Mouse (Mus musculus) limb, embryonic 12.5 days (tissue): ENCODE results near the gene Rec8. TPM values are rescaled to one million over a fixed set of nuclear protein-coding genes. Genes with fewer than 3 reads are reported as not detected.

Experiments used
- ATAC-seq: fragments of 200-750 bp; cut with Nextera tagmentation; 2 replicates; pipeline ENCODE4 v1.8.0; 2017; ENCODE audit warnings: low read depth, moderate TSS enrichment; ENCODE audit not compliant: insufficient number of reproducible peaks, insufficient read depth, low FRiP score, low TSS enrichment
- H3K27ac ChIP-seq: fragments of 300-500 bp; sonication (generic); 2 replicates; pipeline ENCODE4 v1.5.1; 2016; ENCODE audit warnings: mild to moderate bottlenecking, moderate library complexity
- H3K27me3 ChIP-seq: fragments of 300-500 bp; sonication (generic); 2 replicates; pipeline ENCODE4 v1.6.1; 2016; ENCODE audit warnings: mild to moderate bottlenecking, moderate library complexity
- H3K36me3 ChIP-seq: fragments of 300-500 bp; sonication (generic); 2 replicates; pipeline ENCODE4 v1.6.1; 2016; ENCODE audit warnings: mild to moderate bottlenecking, moderate library complexity
- H3K4me1 ChIP-seq: fragments of 300-500 bp; sonication (generic); replicated peaks from 2 replicates; pipeline ENCODE4 v1.6.1; 2016
- H3K4me2 ChIP-seq: fragments of 300-500 bp; sonication (generic); 2 replicates; pipeline ENCODE4 v1.6.1; 2016; ENCODE audit warnings: mild to moderate bottlenecking, moderate library complexity
- H3K4me3 ChIP-seq: fragments of 300-500 bp; sonication (generic); replicated peaks from 2 replicates; pipeline ENCODE4 v1.5.1; 2016; ENCODE audit warnings: mild to moderate bottlenecking
- H3K9ac ChIP-seq: fragments of 300-500 bp; sonication (generic); replicated peaks from 2 replicates; pipeline ENCODE4 v1.6.1; 2016; ENCODE audit warnings: mild to moderate bottlenecking, moderate library complexity
- H3K9me3 ChIP-seq: fragments of 300-500 bp; sonication (generic); 2 replicates; pipeline ENCODE4 v1.6.1; 2016; ENCODE audit warnings: mild to moderate bottlenecking, moderate library complexity
- WGBS: fragments of 180-500 bp; shearing (Covaris S2); methylation state at CpG from one replicate; pipeline ENCODE4 v1.1.7; 2016; 5-methylcytosine and 5-hydroxymethylcytosine counted together
- polyA plus RNA-seq: library from polyadenylated mRNA; unstranded; fragments of >200 nt; fragmentation: Nextera tagmentation; extraction: Ambion mirVana; gene quantifications from 2 replicates; pipeline ENCODE4 v1.2.1, GENCODE M21; 2016

Rec8 gene
- polyA plus RNA-seq = 10.0 and 12.2 TPM in 2 replicates

DNA sequence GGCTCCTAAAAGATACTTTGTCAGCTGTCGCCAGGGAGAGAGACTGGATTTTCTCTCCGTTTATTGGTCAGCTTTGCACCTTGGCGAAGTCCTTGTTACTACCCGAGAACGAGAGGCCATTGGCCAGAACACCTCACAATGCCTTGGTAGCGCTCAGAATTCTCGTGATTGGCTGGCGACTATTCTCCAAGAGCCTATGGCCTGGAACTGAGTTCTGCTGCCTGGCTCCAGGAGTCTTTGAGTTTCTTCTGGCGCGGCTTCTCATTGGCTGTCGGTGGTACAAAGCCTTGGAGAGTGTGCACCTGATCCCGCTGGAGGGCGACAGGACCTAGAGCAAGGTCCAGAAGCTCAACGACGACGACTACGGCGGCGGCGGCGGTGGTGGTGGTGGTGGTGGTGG is at the start of gene Rec8:
TSS of gene Rec8 (plus strand) at position 216 of the 400 bp plus-strand sequence.
- H3K4me3 ChIP-seq = peak within 1 kb of the TSS; percentile 32
- peak; percentile 72 for ATAC-seq
- H3K4me2 ChIP-seq = peak within 1 kb of the TSS; percentile 45
- H3K27me3 ChIP-seq = no peaks in the 10 kb centered on the region
- 0 out of 2 replicates have a peak, but pooled peaks cover 2% of the 10 kb centered on the region for H3K36me3 ChIP-seq
- peaks cover 7% of the 10 kb centered on the region for H3K4me1 ChIP-seq
- no peak within 1 kb of the TSS for H3K27ac ChIP-seq
- H3K9ac ChIP-seq = no peak within 1 kb of the TSS
- 15% methylated on average over 21 of the region's 21 CpGs for WGBS
- no peaks in the 10 kb centered on the region for H3K9me3 ChIP-seq

DNA sequence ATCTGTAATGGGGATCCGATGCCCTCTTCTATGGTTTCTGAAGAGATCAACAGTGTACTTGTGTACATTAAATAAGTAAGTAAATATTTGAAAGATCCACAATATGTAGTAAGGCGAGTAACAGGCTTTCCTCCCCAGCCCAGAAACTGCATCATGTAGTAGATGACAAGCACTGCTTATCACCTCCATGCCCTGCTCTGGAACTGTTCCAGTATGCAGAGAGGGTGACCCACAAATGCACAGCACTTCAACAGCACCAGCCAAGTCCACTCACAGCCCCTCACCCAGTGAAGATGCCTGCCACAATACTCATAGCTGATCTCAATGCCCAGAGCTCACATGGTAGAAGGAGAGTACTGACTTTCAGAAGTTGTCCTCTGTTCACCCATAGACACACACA is 47.2 kb upstream of the Rec8 start:
- Histone ChIP-seq H3K4me3 (no peak overlapping the region), H3K4me2 (no peak overlapping the region), H3K27ac (no peak overlapping the region), H3K36me3 (peaks cover 52% of the 10 kb centered on the region), H3K4me1 (peaks cover 3% of the 10 kb centered on the region), H3K9me3 (no peaks in the 10 kb centered on the region), H3K9ac (no peak overlapping the region), H3K27me3 (no peaks in the 10 kb centered on the region)
- ATAC-seq = no peak
- 87% methylated on average over 2 of the region's 2 CpGs for WGBS

DNA sequence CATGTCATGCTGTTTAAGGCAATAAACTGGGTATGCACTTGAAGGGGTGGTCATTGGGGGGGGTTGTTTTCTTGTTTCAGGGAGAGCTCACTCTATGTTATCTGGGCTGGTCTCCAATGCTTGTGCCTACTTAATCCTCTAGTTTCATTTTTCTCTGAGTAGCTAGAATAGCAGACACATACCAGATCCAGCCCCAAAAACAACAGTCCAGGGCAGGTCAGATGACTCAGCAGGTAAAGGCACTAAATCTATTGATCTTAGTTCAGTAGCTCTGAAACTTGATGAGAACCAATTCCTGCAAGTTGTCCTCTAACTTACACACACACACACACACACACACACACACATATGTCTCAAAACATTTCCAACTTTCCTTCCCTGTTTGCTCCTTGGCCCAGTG is 46.1 kb upstream of the Rec8 start:
- no peaks in the 10 kb centered on the region for H3K27me3 ChIP-seq
- no peak overlapping the region for H3K27ac ChIP-seq
- H3K4me3 ChIP-seq = no peak overlapping the region
- peaks cover 7% of the 10 kb centered on the region for H3K4me1 ChIP-seq
- no peak overlapping the region for H3K9ac ChIP-seq
- ATAC-seq = no peak
- peaks cover 40% of the 10 kb centered on the region for H3K36me3 ChIP-seq
- no peaks in the 10 kb centered on the region for H3K9me3 ChIP-seq
- no peak overlapping the region for H3K4me2 ChIP-seq

DNA sequence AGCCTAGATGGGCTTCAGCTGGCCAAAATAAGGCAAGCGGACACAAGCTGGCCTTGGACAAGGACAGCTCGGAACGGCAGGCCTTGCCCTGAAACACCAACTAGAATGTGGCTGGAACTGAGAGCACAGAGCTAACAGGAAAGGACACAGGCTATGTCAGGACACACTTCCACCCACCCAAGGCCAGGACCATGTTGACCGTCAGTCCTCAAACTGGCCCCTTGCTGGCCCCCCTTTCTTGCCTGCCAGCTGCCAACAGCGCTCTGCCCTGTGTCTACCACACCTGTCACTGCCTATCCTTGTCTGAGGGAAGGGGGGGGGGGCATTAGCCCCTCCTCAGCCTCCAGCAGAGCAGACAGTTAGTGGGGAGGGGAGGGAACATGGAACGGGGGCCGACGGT is 42.5 kb upstream of the Rec8 start, which contains the start of gene Fitm1:
TSS of gene Fitm1 (plus strand) at position 316 of the 400 bp plus-strand sequence.
- Histone ChIP-seq H3K27ac (0 out of 2 replicates have a peak within 1 kb of the TSS, but pooled peaks have one; percentile 7), H3K36me3 (peaks cover 12% of the 10 kb centered on the region), H3K4me1 (peaks cover 15% of the 10 kb centered on the region), H3K9ac (peak within 1 kb of the TSS; percentile 5; the same call in 1 of the 2 replicates), H3K4me2 (peak within 1 kb of the TSS; percentile 23; the same call in 1 of the 2 replicates), H3K9me3 (no peaks in the 10 kb centered on the region), H3K4me3 (peak within 1 kb of the TSS; percentile 11; the same call in 1 of the 2 replicates), H3K27me3 (no peaks in the 10 kb centered on the region)
- ATAC-seq = no peak; the same call in 1 of the 2 replicates
- 70% methylated on average over 8 of the region's 8 CpGs for WGBS

DNA sequence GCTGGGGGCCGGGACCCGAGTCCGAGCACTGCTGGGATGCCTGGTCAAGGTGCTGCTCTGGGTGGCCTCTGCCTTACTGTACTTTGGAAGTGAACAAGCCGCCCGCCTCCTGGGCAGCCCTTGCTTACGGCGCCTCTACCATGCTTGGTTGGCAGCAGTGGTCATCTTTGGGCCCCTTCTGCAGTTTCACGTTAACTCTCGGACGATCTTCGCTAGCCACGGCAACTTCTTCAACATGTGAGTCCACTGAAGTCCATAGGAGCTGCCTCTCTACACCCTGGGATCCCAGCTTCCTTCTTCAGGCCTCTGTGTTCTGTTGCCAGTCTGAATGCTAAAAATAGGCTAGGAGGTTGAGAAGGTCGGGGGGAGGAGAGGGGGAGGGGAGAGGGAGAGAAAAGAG is 42.1 kb upstream of the Rec8 start:
- Histone ChIP-seq H3K27me3 (no peaks in the 10 kb centered on the region), H3K9ac (peak overlapping the region; percentile 5; the same call in 1 of the 2 replicates), H3K4me2 (peak overlapping the region; percentile 23; the same call in 1 of the 2 replicates), H3K36me3 (peaks cover 14% of the 10 kb centered on the region), H3K4me3 (0 out of 2 replicates have a peak overlapping the region, but pooled peaks have one; percentile 5), H3K4me1 (peaks cover 15% of the 10 kb centered on the region), H3K27ac (no peak overlapping the region), H3K9me3 (no peaks in the 10 kb centered on the region)
- WGBS = 72% methylated on average over 13 of the region's 13 CpGs
- ATAC-seq = no peak; the same call in 1 of the 2 replicates

DNA sequence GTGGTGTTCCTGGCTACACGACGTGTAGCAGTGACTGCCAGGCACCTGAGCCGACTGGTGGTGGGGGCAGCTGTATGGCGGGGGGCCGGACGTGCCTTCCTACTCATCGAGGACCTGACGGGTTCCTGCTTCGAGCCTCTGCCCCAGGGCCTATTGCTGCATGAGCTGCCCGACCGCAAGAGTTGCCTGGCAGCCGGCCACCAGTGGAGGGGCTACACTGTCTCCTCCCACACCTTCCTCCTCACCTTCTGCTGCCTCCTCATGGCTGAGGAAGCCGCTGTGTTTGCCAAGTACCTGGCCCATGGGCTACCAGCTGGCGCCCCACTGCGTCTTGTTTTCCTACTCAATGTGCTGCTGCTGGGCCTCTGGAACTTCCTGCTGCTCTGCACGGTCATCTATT is 41.5 kb upstream of the Rec8 start:
- H3K27ac ChIP-seq = 0 out of 2 replicates have a peak overlapping the region, but pooled peaks have one; percentile 7
- no peaks in the 10 kb centered on the region for H3K27me3 ChIP-seq
- 76% methylated on average over 16 of the region's 16 CpGs for WGBS
- peak overlapping the region; percentile 11; the same call in 1 of the 2 replicates for H3K4me3 ChIP-seq
- no peaks in the 10 kb centered on the region for H3K9me3 ChIP-seq
- H3K36me3 ChIP-seq = peaks cover 17% of the 10 kb centered on the region
- H3K4me1 ChIP-seq = peaks cover 15% of the 10 kb centered on the region
- no peak for ATAC-seq
- H3K4me2 ChIP-seq = peak overlapping the region; percentile 23; the same call in 1 of the 2 replicates
- no peak overlapping the region for H3K9ac ChIP-seq

DNA sequence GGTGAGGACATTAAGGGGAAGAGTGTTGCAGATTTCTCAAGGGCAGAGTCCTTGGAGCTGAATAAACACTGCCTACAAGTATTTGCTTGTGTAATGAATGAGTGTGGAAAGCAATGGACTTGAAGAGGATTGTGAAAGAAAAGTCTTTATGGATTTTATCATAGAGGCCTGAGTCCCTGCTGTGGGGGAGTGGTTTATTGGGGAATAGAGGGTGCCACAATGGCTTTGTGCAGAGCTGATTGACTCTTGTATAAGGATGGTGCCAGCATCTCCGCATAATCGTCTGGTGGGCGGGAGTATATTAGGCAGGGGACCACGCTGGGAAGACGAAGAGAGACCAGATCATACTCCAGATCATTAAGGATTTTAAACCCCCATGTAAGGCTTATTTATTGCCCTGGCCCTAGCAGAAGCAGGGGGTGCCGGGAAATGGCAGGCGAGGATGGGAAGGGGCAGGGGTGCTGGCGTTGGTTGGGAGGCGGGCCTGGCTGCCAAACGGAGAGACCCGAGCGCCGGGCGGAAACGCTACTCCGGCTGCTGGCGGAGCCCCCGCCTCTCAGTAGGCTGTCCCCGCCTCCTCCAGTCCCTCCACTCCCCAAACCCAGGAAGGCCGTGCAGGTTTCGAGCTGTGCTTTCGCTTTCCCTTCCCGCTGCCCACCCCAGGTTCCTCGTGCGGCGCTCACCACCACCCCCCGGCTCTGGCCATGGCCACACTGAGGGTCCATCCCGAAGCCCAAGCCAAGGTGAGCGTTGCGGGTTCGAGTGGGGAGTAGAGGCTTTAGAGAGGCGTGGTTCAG is 39.8 kb upstream of the Rec8 start, which contains the start of gene Psme1:
TSS of gene Psme1 (plus strand) at position 253 of the 797 bp plus-strand sequence.
- H3K4me1 ChIP-seq = peaks cover 15% of the 10 kb centered on the region
- peak within 1 kb of the TSS; percentile 85 for H3K4me2 ChIP-seq
- H3K27ac ChIP-seq = peak within 1 kb of the TSS; percentile 86
- no peaks in the 10 kb centered on the region for H3K9me3 ChIP-seq
- WGBS = 1% methylated on average over 32 of the region's 32 CpGs
- peaks cover 27% of the 10 kb centered on the region for H3K36me3 ChIP-seq
- H3K4me3 ChIP-seq = peak within 1 kb of the TSS; percentile 64
- no peaks in the 10 kb centered on the region for H3K27me3 ChIP-seq
- ATAC-seq = peak; percentile 83
- H3K9ac ChIP-seq = peak within 1 kb of the TSS; percentile 79

DNA sequence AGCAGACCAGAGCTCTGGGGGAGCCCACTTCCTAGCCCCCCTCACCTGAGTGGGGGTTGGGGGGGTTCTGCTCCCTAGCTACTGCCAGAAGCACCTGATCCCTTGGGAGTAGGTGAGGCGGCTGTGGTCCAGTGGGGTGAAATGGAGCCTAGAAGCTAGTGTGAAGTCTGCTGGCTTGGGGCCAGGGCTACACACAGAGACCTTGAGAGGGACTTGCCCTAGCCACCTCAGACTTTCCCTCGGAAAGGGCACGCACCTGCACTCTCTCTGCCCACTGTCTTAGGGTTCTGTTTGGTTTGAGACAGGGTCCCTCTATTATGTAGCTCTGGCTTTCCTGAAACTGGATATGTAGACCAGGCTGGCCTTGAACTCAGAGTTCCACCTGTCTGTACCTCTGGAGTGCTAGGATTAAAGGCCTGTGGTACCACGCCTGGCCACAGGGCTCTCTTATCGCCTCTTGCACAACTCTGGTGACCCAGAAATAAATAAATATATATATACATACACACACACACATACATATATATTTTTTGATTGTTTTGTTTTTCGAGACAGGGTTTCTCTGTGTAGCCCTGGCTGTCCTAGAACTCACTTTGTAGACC is 39.1 kb upstream of the Rec8 start:
- Histone ChIP-seq H3K4me3 (peak overlapping the region; percentile 64), H3K4me2 (peak overlapping the region; percentile 85), H3K9me3 (no peaks in the 10 kb centered on the region), H3K27me3 (no peaks in the 10 kb centered on the region), H3K27ac (peak overlapping the region; percentile 86), H3K9ac (peak overlapping the region; percentile 79), H3K4me1 (peaks cover 15% of the 10 kb centered on the region), H3K36me3 (peaks cover 27% of the 10 kb centered on the region)
- WGBS = 35% methylated on average over 6 of the region's 6 CpGs
- peak; percentile 49 for ATAC-seq

DNA sequence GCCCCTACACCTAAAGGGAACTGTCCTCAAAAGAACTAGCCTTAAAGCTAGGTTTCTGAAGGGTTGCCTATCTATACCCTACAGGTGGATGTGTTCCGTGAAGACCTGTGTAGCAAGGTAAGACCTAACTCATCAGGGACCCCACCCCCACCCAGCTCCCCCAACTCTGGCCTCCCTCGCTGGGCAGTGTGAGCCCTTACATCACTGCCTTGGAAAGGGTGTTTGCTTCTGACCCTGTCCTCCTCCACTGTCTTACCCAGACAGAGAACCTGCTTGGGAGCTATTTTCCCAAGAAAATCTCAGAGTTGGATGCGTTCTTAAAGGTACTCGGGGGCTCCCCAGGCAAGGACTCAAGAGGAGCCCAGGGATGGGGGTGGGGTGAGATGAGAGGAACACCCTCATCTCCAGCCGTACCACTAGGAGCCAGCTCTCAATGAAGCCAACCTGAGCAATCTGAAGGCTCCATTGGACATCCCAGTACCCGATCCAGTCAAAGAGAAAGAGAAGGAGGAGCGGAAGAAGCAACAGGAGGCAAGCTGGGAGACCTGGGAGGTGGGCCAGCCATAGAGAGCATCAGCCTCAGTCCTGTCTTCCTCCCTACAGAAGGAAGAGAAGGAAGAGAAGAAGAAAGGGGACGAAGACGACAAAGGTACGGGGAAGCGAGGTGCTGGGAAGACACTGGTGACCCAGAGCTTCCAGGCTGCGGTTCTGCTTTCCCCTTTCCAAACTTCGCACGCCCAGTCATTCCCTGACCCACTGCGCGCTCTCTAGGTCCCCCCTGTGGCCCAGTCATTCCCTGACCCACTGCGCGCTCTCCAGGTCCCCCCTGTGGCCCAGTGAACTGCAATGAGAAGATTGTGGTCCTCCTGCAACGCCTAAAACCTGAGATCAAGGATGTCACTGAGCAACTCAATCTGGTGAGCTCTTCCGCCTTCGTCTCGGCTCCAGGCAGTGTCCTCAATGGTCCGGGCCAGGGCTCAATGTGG is 38.0 kb upstream of the Rec8 start:
- Histone ChIP-seq H3K36me3 (peaks cover 27% of the 10 kb centered on the region), H3K27ac (no peak overlapping the region), H3K27me3 (peaks cover 7% of the 10 kb centered on the region; the same call in 1 of the 2 replicates), H3K4me1 (peaks cover 19% of the 10 kb centered on the region), H3K4me2 (no peak overlapping the region), H3K4me3 (no peak overlapping the region), H3K9ac (no peak overlapping the region), H3K9me3 (no peaks in the 10 kb centered on the region)
- no peak for ATAC-seq
- 85% methylated on average over 23 of the region's 23 CpGs for WGBS

DNA sequence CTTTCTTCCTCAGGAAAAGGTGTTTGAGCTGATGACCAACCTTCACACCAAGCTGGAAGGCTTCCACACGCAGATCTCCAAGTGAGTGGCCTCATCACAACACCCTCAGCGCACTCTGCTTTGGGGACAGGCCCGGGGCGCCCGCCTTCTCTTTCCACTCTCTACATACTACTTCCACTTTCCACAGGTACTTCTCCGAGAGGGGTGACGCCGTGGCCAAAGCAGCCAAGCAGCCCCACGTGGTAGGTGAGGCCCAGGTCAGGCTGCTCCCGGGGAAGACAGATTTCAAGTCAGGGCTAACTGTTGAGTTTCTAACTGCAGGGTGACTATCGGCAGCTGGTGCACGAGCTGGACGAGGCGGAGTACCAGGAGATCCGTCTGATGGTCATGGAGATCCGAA is 37.1 kb upstream of the Rec8 start:
- no peak overlapping the region for H3K9ac ChIP-seq
- H3K27ac ChIP-seq = no peak overlapping the region
- no peaks in the 10 kb centered on the region for H3K9me3 ChIP-seq
- H3K4me1 ChIP-seq = peaks cover 20% of the 10 kb centered on the region
- no peak overlapping the region for H3K4me2 ChIP-seq
- no peak overlapping the region for H3K4me3 ChIP-seq
- no peak for ATAC-seq
- H3K27me3 ChIP-seq = peaks cover 7% of the 10 kb centered on the region; the same call in 1 of the 2 replicates
- H3K36me3 ChIP-seq = peaks cover 27% of the 10 kb centered on the region
- WGBS = 93% methylated on average over 16 of the region's 16 CpGs
